Mouse (Mus musculus): ENCODE measurements at regions not wholly inside any gene's neighbourhood (a gene's known extent, or its start where the extent isn't known, plus 50 kb on each side); places are given as distances from the start of the nearest gene placed in this dataset.

- TF ChIP-seq CTCF (IDR thresholded peaks at IDR 0.05; ENCODE audit: low read depth): no peak; the same call in 1 of the 2 replicates
- TF ChIP-seq EP300 (optimal IDR thresholded peaks at IDR 0.05): no peak
Measured at GRCm38 (mm10) chr5:106344308-106344707, 113.7 kb downstream of the Barhl2 start.
